ENCODE assay signal across 16 mouse cellular contexts in the genomic region with DNA sequence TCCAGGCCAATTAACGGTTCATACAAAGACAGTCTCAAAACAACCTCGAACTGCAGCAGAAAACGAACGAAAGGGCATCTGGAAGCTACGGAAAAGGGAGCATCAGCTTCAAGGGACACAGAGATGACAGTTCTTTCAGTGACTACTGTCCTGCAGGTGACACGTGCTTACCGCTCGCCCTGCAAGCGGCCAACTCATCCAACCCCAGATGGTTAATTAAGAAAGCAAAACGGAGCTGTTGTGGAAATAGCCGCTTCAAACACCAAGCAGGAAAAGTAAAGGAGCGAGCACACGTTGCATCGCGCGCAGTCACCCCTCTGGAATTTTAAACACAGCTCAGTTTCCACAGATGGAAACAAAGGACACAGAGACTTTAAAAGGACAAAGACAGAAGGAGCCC. TPM values are rescaled to one million over a fixed set of nuclear protein-coding genes. Genes with fewer than 3 reads are reported as not detected.
DNase-seq lines count a peak whose midpoint lies in the region; ATAC-seq and TF ChIP-seq lines count a peak whose summit lies in the region.
"Had no signal": no experiment of that assay in that cellular context is flagged by ENCODE, and none has a peak within 500 bp of the region (broad histone marks: within the 10 kb centered on the region; RNA-seq: fewer than 3 reads in every experiment).

No protein-coding gene starts in this region.

- no peak overlapping the region for H3K4me2 ChIP-seq in stomach, postnatal 0 days (replicated peaks; ENCODE audit: low read depth)
- H3K4me2 ChIP-seq: liver, embryonic 12.5 days; stomach, embryonic 15.5 days had no signal

- no peak for TF ChIP-seq CTCF in gastrocnemius, adult 2 months (IDR thresholded peaks at IDR 0.05)
- TF ChIP-seq CTCF in left cerebral cortex, adult 2 months (IDR thresholded peaks at IDR 0.05), result no peak
- TF ChIP-seq CTCF in embryonic fibroblast, embryonic 13.5 days (IDR thresholded peaks at IDR 0.05; ENCODE audit: borderline replicate concordance, insufficient read depth, low read length), result no peak
- TF ChIP-seq CTCF in stomach, postnatal 0 days (IDR thresholded peaks at IDR 0.05; ENCODE audit: low read depth), result no peak

- H3K27ac ChIP-seq in gastrocnemius, adult 2 months, result peak overlapping the region; percentile 80; the same call in 1 of the 2 replicates
- H3K27ac ChIP-seq in left cerebral cortex, adult 2 months, result peak overlapping the region; percentile 72
- peak overlapping the region; percentile 21; the same call in 1 of the 2 replicates for H3K27ac ChIP-seq in embryonic fibroblast, embryonic 13.5 days (ENCODE audit: insufficient read depth, low read length)
- H3K27ac ChIP-seq in stomach, postnatal 0 days (replicated peaks), result peak overlapping the region; percentile 50
- H3K27ac ChIP-seq: liver, embryonic 12.5 days had no signal

- TF ChIP-seq EP300 in stomach, postnatal 0 days (optimal IDR thresholded peaks at IDR 0.05), result no peak

- WGBS in stomach, postnatal 0 days, result 70% methylated on average over 16 of the region's 16 CpGs

- H3K9me3 ChIP-seq in stomach, postnatal 0 days (ENCODE audit: control insufficient read depth, low read length), result no peaks in the 10 kb centered on the region
- H3K9me3 ChIP-seq: liver, embryonic 12.5 days; stomach, embryonic 15.5 days had no signal

- H3K4me3 ChIP-seq in gastrocnemius, adult 2 months, result no peak overlapping the region
- no peak overlapping the region for H3K4me3 ChIP-seq in left cerebral cortex, adult 2 months
- H3K4me3 ChIP-seq in embryonic fibroblast, embryonic 13.5 days (ENCODE audit: insufficient read depth, low read length), result no peak overlapping the region
- H3K4me3 ChIP-seq in stomach, postnatal 0 days (ENCODE audit: low read depth, low read length), result no peak overlapping the region
- H3K4me3 ChIP-seq: liver, embryonic 12.5 days; stomach, embryonic 15.5 days had no signal

- no peak for TF ChIP-seq POLR2A in embryonic fibroblast, embryonic 13.5 days (IDR thresholded peaks at IDR 0.05; ENCODE audit: low read depth, low read length)

- H3K4me1 ChIP-seq in embryonic fibroblast, embryonic 13.5 days (ENCODE audit: control insufficient read depth, insufficient read depth, low read length), result peaks cover 14% of the 10 kb centered on the region
- no peaks in the 10 kb centered on the region for H3K4me1 ChIP-seq in stomach, postnatal 0 days (replicated peaks; ENCODE audit: control insufficient read depth, insufficient read depth)

- no peak overlapping the region for H3K9ac ChIP-seq in stomach, postnatal 0 days (ENCODE audit: low read length)
- H3K9ac ChIP-seq: liver, embryonic 12.5 days; stomach, embryonic 15.5 days had no signal

- ATAC-seq in stomach, postnatal 0 days (ENCODE audit: low FRiP score, low TSS enrichment), result no peak
- ATAC-seq: liver, embryonic 12.5 days had no signal

- no peak for DNase-seq in gastrocnemius, adult 2 months
- no peak for DNase-seq in gastrocnemius, postnatal 10 days
- no peak for DNase-seq in left cerebral cortex, adult 2 months (ENCODE audit: extremely low spot score in 1 of 2, low spot score in 2 of 2)
- DNase-seq in left cerebral cortex, postnatal 25 days (ENCODE audit: low spot score in 2 of 2), result no peak
- no peak for DNase-seq in stomach, postnatal 0 days (ENCODE audit: low spot score)
- no peak for DNase-seq in urinary bladder, adult 18-20 months (ENCODE audit: low spot score in 2 of 2)
- no peak for DNase-seq in adrenal gland, adult 18-20 months (ENCODE audit: low spot score in 2 of 2)
- DNase-seq: adrenal gland, adult 2 months; cerebellum, adult 9-10 months; heart, postnatal 14 days; kidney, adult 18-20 months; kidney, postnatal 25 days; left cerebral cortex, postnatal 4 days had no signal

- intact Hi-C loops in gastrocnemius, adult 2 months (cut with DNase I), result no loop called here
- intact Hi-C loops in left cerebral cortex, adult 2 months (cut with DNase I), result loop anchor here (2.0 kb wide), 1 partner anchor 33 kb away; no protein-coding TSS in a partner anchor
- intact Hi-C loops in left cerebral cortex, postnatal 25 days (cut with DNase I), result no loop called here

- H3K27me3 ChIP-seq in stomach, postnatal 0 days (ENCODE audit: control insufficient read depth, insufficient read depth, low read length), result no peaks in the 10 kb centered on the region
- H3K27me3 ChIP-seq: liver, embryonic 12.5 days; stomach, embryonic 15.5 days had no signal

- H3K36me3 ChIP-seq in stomach, postnatal 0 days (ENCODE audit: control insufficient read depth, insufficient read depth, low read length), result no peaks in the 10 kb centered on the region
- H3K36me3 ChIP-seq: liver, embryonic 12.5 days had no signal

RNA-seq across cellular contexts. Expression of a gene that starts 52.2 kb away (rescaled TPM):
- total RNA-seq in gastrocnemius, adult 2 months (2021), result 10 to 100 TPM in 1 of 2 experiments, 1 to 10 TPM in 1; 7.9 to 13.2 TPM
- 10 to 100 TPM; 27.9 to 30.3 TPM for total RNA-seq in gastrocnemius, postnatal 10 days (2021)
- total RNA-seq in left cerebral cortex, adult 2 months (2021), result 100 to 1,000 TPM in 1 of 2 experiments, 10 to 100 TPM in 1; 85.8 to 101 TPM
- total RNA-seq in left cerebral cortex, postnatal 25 days (2021), result 10 to 100 TPM; 84.0 to 87.3 TPM
- polyA plus RNA-seq in embryonic fibroblast, embryonic 13.5 days (2011; ENCODE audit: insufficient read length, low read depth, missing spikeins), result 69.8 and 75.6 TPM in 2 replicates
- 15.7 and 16.3 TPM in 2 replicates for polyA plus RNA-seq in stomach, postnatal 0 days (2015; fragmentation: Nextera tagmentation; extraction: Ambion mirVana)
- total RNA-seq in adrenal gland, adult 18-20 months (2021), result 10 to 100 TPM; 54.8 to 63.6 TPM

Comparison
In these comparisons a context has a peak if more than half of its experiments do, and no peak if none do; other contexts are left out.
1. H3K27ac ChIP-seq: peak in every context shown above with its lines; median percentile 80 in gastrocnemius, adult 2 months; 72 in left cerebral cortex, adult 2 months; 50 in stomach, postnatal 0 days; 21 in embryonic fibroblast, embryonic 13.5 days.